Mouse (Mus musculus) frontal cortex, postnatal 14 days (tissue): ENCODE measurements around the gene Ly6g6e.
"Not testable (repeated sequence)": the region's sequence is repeated elsewhere in the genome, so short reads cannot be mapped to it uniquely, and the experiment has no call there.

ENCODE experiments used
- DNase-seq, 2 experiments: peaks; one replicate each; pipeline ENCODE4 v3.0.0; 2022; ENCODE audit warnings: low spot score in 2 of 2

The Ly6g6e gene

GRCm38 (mm10) chr17:35102299-35102698 is 25.6 kb downstream of the Ly6g6e start:
- no peak for DNase-seq

DNA sequence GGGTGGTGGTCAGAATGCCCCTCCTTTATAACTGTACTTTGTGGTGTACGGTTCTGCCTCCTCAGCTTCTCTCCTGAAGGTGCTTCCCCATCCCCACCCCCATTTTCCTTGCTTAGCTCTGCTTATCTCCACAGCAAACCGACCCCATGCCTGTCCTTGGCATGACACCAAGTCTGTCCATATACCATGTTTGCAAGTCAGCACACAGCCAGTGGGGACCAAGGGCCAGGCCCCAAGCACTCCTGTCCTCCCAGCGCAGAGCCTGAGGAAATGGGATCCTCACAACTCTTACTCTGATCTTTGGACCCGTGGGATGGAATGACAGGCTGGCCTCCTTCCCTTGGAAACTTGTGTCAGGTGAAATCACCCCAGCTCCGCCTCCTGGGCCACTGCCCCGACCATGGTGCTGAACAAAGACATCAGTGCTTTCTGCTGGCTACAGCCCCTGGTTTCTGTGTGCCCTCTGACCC is 26.6 kb downstream of the Ly6g6e start:
- no peak for DNase-seq

GRCm38 (mm10) chr17:35104079-35104478 is 27.4 kb downstream of the Ly6g6e start:
- DNase-seq, result no peak

GRCm38 (mm10) chr17:35104754-35105153 is 28.1 kb downstream of the Ly6g6e start:
- DNase-seq, result no peak

DNA sequence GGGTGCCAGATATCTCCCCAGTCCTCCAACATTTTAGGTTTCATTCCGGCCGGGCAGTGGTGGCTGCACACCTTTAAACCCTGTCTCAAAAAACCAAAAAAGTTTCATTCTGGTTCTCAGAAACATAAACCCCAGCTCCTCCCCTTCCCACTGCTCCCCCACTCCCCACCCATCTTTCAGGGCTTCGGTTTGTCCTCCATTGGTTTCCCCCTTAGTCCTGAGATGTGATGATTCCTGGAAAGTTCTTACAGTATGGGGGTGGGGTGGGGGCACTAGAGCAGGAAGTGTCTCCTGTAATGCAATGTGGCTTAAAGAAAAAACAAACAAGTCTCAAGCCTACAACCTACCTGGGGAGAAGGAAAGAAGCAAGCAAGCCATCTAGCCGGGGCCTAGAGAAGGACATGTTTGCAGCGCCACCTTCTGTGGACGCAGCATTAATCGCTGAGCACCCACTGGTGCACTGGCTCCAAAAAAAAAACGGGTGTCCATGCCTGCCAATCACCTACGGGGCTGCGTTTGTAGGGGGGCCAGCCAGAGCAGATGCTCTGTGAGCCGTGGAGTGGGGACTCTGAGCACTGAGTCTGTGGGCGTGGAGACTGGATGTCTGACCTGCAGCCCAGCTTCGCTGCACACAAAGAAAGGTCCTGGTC is 29.2 kb downstream of the Ly6g6e start:
- DNase-seq, result no peak

DNA sequence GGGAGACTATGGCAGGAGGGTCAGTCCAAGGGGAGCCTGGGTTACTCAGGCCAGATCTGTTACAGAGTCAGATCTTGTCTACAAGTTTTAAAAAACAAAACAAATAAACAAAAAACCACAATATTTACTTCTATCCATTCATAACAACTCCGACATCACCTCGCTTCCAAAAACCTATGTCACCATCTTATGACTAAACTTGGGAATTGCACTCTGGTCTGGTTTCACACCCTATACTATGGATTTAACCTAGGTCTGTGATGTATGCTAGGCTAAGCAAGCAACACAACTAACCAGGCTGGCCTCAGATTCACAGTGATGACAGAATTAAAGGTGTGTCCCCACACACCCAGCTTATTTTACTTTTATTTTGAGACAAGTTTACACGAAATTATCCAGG is 29.8 kb downstream of the Ly6g6e start:
- DNase-seq, result no peak

- no peak for DNase-seq
These were observed 31.4 kb downstream of the Ly6g6e start, which contains the start of gene Ly6g5c for GRCm38 (mm10) chr17:35108097-35108496. Ly6g5c (plus strand) TSS chr17:35108279.

- no peak for DNase-seq
These were observed 35.1 kb downstream of the Ly6g6e start for GRCm38 (mm10) chr17:35111774-35112173.

DNA sequence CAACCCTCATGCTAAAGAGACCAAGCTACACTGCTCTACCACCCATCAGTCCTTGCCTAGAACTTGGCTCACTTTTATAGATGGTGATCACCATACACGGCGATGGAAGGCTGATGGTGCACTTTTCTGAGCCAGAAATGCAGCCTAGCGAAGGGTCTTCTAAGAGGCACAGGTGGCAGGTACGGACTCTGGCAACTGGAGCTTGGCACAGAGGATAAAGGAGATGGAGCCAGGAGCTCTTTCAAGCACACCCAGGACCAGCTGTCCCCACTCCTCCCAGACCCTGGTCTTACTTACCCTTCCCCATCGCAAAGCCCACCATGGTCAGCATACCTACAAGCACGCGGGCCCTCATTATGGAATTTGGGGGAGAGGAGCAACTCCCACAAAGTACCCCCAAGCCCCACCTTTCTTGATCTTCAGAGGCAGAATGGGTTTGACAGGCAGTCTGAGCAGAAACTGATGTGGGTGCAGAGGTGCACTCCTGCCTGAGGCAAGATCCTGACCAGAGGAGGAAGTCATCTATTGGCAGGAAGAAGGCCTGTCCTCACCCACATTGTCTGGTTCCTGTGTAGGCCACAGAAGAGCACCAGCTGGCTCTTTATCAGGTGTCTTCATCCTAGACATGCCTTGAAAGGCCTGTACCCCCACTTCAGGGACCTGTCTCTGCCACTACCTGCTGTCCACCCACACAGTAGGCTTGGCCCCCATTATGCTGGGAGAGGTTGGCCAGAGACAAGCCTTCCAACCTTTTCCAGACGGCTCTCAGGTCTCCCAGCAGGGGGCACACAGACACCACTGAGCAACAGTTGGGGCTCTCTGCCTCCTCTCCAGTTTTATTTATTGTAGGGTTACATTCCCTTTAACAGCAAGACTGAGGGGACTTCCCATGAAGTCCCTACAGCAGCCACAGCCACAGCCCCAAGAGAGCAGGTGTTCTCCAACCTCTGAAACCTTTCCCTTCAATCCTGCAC is 38.6 kb downstream of the Ly6g6e start, which contains the start of gene Ly6g5b:
TSS of gene Ly6g5b (minus strand) at position 383 of the 974 bp plus-strand sequence.
- no peak for DNase-seq

GRCm38 (mm10) chr17:35120745-35121142 is 44.0 kb downstream of the Ly6g6e start:
- DNase-seq, result peak in 1 of 2 experiments; percentile 33

- peak; percentile 96 to 98 for DNase-seq
These were observed 44.6 kb downstream of the Ly6g6e start, which contains the start of gene Gpank1 for GRCm38 (mm10) chr17:35121143-35121799. Gpank1 (plus strand) TSS chr17:35121455.

- peak; percentile 58 to 70 for DNase-seq
These were observed 45.2 kb downstream of the Ly6g6e start, which contains the start of gene Csnk2b for GRCm38 (mm10) chr17:35121871-35122303. Csnk2b (minus strand) TSS chr17:35122053.

DNA sequence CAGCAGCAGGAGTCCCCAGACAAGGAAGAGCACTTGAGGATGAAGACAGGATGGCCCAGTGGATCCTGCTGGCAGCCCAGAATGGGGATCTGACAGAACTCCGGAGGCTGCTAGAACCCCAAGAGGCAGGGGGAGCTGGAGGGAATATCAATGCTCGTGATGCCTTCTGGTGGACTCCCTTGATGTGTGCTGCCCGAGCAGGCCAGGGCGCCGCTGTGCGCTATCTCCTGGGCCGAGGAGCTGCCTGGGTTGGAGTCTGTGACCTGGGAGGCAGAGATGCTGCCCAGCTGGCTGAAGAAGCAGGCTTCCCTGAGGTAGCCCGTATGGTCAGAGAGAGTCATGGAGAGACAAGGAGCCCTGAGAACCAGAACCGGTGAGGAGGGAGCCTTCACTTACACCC is 46.6 kb downstream of the Ly6g6e start:
- DNase-seq, result not testable (repeated sequence)

DNA sequence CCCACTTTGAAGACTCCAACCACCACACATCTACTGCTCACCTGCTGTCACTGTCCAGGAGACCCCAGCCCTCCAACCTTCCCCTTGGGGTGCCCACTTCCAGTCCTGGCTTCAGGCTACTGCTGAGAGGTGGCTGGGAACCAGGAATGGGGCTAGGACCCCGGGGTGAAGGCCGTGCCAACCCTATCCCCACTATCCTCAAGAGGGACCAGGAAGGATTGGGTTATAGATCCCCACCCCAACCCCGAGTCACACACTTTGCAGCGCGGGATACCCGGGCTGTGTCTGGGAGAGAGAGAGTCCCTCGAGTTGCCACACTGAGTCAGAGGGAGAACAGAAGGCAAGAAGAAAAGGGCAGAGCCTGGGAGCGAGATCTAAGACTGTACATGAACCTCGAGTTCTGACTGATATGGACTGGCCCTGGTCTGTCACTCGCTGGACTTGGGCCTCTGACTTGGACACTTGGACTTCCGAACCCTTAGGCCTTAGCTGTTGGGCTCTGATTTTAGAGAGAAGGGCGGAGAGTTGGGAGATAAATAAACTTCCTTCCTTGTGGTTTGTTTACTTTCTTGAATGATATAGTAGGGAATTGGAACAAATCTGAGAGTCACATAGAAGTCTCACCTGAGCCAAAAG is 47.7 kb downstream of the Ly6g6e start:
- not testable (repeated sequence) for DNase-seq

- DNase-seq, result no peak
These were observed 48.4 kb downstream of the Ly6g6e start for GRCm38 (mm10) chr17:35125081-35125480.

DNA sequence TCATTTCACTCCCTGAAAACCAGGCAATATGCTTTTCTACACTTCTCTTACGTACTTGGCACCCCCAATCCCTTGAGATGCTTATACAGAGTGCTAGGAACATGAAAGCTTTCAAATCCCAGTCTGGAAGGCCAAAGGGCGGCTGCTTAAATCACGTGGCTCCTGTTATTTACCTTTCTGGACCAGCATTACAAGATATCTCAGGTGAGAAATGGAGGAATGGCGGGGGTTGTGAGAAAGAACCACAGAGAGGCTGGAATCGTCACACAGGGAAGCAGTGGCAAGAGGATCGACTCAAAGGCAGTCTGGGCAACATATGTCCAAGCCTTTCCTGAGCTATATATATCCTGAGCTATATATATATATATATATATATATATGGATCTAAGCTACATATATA is 48.9 kb downstream of the Ly6g6e start:
- no peak for DNase-seq

DNA sequence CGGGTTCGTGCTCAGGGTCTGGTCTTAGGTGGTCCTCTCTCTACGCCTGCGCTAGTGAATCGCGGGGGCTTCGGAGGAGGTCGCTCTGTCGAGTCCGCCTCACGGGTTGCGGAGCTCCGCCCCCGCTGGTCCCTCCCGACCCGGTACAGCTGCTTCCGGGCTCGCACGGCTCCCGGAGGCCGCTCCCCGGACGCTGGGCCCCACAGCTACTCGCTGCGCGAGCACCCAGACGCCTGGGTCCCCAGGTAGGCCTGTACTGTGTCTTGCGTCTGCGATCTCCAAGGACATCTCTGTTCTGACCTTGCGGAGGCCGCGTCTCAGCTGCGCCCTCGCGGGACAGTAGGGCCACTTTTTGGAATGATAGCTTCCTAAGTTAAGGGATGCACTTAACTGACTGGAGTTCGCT is 49.5 kb downstream of the Ly6g6e start, which contains the start of gene D17H6S53E:
TSS of gene D17H6S53E (plus strand) at position 168 of the 406 bp plus-strand sequence.
- DNase-seq, result peak; percentile 32 to 66

- no peak for DNase-seq
These were observed 50.3 kb downstream of the Ly6g6e start for GRCm38 (mm10) chr17:35127017-35127416.
